Comparison of ENCODE assay signal across 19 mouse cellular contexts in the genomic region with DNA sequence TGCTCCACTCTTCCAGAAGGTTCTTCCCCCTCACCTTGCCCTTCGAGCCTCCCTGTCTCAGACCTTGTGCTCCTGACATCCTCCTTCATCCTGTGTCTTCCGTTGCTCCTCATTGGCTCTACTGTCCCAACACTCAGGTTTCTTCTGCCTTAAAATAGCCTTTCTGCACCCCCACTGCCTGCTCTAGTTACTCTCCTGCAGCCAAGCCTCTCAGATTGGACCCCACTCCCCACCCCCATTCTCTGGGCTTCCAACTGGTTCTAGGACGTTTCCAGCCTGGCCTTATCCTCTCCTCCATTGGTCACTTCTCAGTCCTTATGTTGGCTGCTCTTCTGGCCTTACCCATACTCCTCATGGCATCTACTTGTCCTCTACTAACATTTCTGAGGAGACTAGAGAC. TPM values are rescaled to one million over a fixed set of nuclear protein-coding genes. Genes with fewer than 3 reads are reported as not detected.
"Had no signal": no experiment of that assay in that cellular context is flagged by ENCODE, and none has a peak within 500 bp of the region (broad histone marks: within the 10 kb centered on the region; RNA-seq: fewer than 3 reads in every experiment).

No protein-coding gene starts in this region.

- H3K4me1 ChIP-seq: midbrain, embryonic 15.5 days had no signal

- ATAC-seq: midbrain, embryonic 13.5 days; midbrain, embryonic 15.5 days had no signal

- H3K4me2 ChIP-seq: lung, embryonic 14.5 days; midbrain, embryonic 13.5 days; midbrain, embryonic 15.5 days; neural tube, embryonic 12.5 days had no signal

- H3K36me3 ChIP-seq: midbrain, embryonic 10.5 days; midbrain, embryonic 13.5 days; midbrain, embryonic 15.5 days; neural tube, embryonic 12.5 days had no signal

- H3K9me3 ChIP-seq: midbrain, embryonic 10.5 days; midbrain, embryonic 13.5 days; midbrain, embryonic 15.5 days; neural tube, embryonic 12.5 days had no signal

- H3K9ac ChIP-seq: liver, embryonic 14.5 days; lung, embryonic 14.5 days; midbrain, embryonic 13.5 days; midbrain, embryonic 15.5 days; neural tube, embryonic 12.5 days had no signal

- H3K27ac ChIP-seq: liver, embryonic 14.5 days; midbrain, embryonic 10.5 days; midbrain, embryonic 13.5 days; midbrain, embryonic 15.5 days; neural tube, embryonic 12.5 days had no signal

- H3K27me3 ChIP-seq: midbrain, embryonic 13.5 days; midbrain, embryonic 15.5 days; neural tube, embryonic 12.5 days had no signal

- DNase-seq: lung, adult 18-20 months; lung, embryonic 14.5 days; lung, postnatal 10 days; lung, postnatal 4 days; retina, postnatal 1 day; right cerebral cortex, adult 18-20 months; right cerebral cortex, postnatal 14 days; spleen, adult 18-20 months; thymus, adult 18-20 months; thymus, postnatal 14 days; thymus, postnatal 36 days had no signal

- H3K4me3 ChIP-seq: midbrain, embryonic 10.5 days; midbrain, embryonic 13.5 days; midbrain, embryonic 15.5 days; myocyte; neural tube, embryonic 12.5 days had no signal

RNA-seq across cellular contexts. Expression of a gene that starts 9.2 kb away (rescaled TPM):
- total RNA-seq: megakaryocyte, adult 5-6 weeks; megakaryocyte-erythroid progenitor cell, adult 5-6 weeks had no signal
